Mouse (Mus musculus) monocyte, adult 5-6 weeks (primary cell): Measurements from ENCODE around the gene Tmcc3. TPM values are rescaled to one million over a fixed set of nuclear protein-coding genes. Genes with fewer than 3 reads are reported as not detected.
"Not testable (repeated sequence)": the region's sequence is repeated elsewhere in the genome, so short reads cannot be mapped to it uniquely, and the experiment has no call there.

ENCODE experiments used
- ATAC-seq: fragments of 153-309, 156-312 bp; replicated peaks from 2 replicates; pipeline ENCODE4 v1.8.0; 2017; ENCODE audit warnings: mild to moderate bottlenecking; ENCODE audit not compliant: low TSS enrichment, insufficient number of reproducible peaks, severe bottlenecking, poor library complexity, low FRiP score
- total RNA-seq: library from RNA; stranded (forward); fragments of 200-1000, 200-491, 200-594 nt; gene quantifications from 3 replicates; pipeline ENCODE4 v1.2.3, GENCODE M21; 2017

Gene Tmcc3
- total RNA-seq, 1 experiment from 2014 or later, result 9.3 TPM

DNA sequence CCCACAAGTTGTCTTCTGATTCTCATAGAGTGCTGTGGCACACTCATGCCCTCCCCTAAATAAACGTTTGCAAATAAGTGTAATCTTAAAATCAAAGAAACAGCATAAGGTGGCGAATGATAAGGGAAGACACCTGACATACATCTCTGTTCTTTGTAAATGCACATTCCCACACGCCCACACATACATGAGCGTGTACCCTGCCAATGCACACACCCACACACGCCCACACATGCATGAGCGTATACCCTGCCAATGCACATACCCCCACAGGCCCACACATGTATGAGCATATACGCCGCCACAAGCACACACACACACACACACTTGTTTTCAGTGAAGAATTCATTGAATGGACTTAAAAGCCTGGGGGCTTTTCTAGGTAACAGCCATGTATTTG lies 211.5 kb downstream of the Tmcc3 start:
- ATAC-seq, result no peak

GRCm38 (mm10) chr10:94523711-94524156 lies 212.0 kb downstream of the Tmcc3 start:
- no peak for ATAC-seq

GRCm38 (mm10) chr10:94524966-94525365 lies 213.2 kb downstream of the Tmcc3 start:
- ATAC-seq, result no peak

- ATAC-seq, result no peak
Measured at GRCm38 (mm10) chr10:94525784-94526183, 214.0 kb downstream of the Tmcc3 start.

GRCm38 (mm10) chr10:94526834-94527233 lies 215.1 kb downstream of the Tmcc3 start:
- ATAC-seq, result no peak

GRCm38 (mm10) chr10:94527248-94527647 lies 215.5 kb downstream of the Tmcc3 start:
- ATAC-seq, result no peak

DNA sequence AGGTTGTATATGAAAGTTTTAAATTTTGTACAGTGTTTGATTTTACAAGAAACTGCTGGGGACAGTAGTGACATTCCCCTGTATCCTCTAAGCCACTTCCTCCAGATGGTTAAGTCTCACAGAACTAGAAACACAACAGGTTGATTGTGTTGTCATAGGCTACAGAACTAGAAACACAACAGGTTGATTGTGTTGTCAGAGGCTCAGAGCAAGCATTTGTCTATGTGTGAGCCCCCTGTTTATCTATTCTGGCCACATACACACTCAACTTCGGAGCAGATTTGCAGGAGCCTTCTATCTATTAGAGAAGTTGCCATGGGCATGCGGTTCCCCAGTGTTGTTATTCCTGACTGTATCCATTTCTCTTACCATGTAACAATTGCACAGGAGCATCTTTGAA lies 218.3 kb downstream of the Tmcc3 start:
- no peak for ATAC-seq

GRCm38 (mm10) chr10:94531482-94531881 lies 219.7 kb downstream of the Tmcc3 start:
- ATAC-seq, result no peak

- no peak for ATAC-seq
Measured at GRCm38 (mm10) chr10:94533081-94533724, 221.5 kb downstream of the Tmcc3 start.

DNA sequence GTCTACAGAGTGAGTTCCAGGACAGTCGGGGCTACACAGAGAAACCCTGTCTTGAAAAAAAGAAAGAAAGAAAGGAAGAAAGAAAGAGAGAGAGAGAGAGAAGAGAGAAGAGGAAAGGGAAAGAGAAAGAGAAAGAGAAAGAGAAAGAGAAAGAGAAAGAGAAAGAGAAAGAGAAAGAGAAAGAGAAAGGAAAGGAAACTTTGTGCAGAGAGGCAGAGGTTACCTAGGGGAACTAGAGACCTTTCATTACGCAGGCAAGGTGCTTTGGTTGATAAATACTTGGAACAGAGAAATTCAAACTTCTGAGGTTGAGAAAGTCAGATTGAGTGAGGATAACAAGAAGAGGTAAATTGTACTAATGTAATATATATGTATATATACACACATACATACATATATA lies 226.9 kb downstream of the Tmcc3 start:
- ATAC-seq, result not testable (repeated sequence)

GRCm38 (mm10) chr10:94540241-94540640 lies 228.5 kb downstream of the Tmcc3 start:
- 0 out of 2 replicates have a peak, but pooled peaks have one; percentile 7 for ATAC-seq

- ATAC-seq, result no peak
Measured at GRCm38 (mm10) chr10:94543956-94544355, 232.2 kb downstream of the Tmcc3 start.

DNA sequence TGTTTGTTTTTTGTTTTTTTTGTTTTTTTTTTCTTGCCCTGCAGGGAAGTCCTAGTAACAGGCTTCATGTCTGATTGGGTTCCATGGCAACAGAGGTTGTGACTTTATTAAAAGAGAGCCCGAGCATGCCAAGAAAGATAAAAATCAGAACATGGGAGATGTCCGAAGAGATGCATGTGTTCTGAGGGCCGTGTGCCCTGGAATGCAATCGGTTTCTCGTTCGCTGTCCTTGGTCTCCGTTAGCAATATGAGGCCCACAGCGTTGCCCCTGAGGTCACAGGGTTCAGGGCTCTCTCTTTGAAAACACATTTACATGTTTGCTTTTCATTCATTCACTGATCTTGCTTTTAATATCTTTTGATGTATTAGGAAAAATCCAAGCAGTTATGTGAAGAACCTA lies 233.1 kb downstream of the Tmcc3 start:
- ATAC-seq, result no peak

DNA sequence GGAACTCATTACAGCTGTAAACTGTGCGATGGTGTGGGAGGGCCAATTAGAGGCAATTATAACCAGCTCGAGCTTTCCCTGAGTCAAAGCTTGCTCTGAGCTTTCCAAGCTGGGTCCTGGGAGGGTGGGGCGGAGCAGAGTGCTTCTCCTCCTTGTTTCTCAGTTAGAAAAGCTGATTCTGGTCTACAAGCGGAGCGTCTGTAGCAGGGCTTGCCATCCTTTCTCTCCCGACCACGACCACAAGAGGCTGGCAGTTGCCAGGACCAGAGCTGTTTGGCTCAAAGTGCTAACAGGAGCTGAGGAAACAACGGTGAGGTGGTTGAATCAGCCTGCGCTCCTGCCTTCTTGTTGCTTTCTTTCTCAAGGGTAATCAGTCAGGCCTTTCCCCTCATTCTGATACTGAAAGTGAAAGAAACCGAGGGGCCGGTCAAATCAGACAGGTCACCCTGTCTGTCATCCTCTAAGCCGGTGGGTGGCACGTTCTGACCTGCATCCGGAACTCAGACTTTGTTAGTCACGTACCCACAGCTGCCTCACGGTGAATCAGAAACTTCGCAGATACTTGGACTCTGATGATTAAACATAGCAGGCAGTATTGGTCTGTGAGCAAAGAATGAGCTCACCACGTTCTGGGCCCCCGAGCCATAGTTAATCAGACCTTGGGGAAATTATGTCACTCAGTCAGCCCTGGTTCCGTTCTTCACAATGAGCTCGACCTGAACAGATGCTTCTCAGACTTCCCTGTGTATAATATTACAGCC lies 233.7 kb downstream of the Tmcc3 start:
- peak; percentile 87 for ATAC-seq

GRCm38 (mm10) chr10:94546617-94547016 lies 234.9 kb downstream of the Tmcc3 start:
- ATAC-seq, result no peak

DNA sequence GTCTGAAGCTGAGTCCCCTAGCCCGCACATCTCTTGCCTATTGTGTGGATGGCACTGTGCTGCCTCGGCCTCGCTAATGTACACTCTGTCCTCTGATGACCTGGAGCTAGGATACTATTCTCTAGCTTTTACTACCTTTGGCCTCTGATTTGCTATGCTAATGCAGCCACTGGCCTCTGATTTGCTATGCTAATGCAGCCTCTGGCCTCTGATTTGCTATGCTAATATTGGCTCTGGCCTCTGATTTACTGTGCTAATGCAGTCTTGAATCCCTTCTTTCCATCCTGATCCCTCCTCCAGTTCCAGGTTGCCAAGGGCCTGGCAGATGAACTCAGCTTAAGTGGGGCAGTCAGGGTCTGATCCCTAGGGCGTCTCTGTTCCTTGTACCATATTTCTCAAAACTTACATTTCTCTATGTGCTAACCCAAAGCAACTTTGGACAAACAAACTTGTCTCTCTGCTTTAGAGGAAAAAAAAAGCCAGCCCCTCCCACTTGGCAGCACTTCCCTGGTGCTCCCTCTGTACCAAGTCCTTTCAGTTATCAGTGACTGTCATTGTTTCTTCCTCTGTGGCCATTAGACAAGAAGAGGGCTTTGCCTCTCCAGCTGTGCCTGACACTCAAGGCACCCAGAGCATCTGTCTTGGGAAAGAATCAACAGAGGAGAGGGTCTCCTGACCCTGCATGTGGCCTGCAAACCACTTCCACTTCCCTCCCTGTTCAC lies 237.9 kb downstream of the Tmcc3 start:
- ATAC-seq, result no peak

DNA sequence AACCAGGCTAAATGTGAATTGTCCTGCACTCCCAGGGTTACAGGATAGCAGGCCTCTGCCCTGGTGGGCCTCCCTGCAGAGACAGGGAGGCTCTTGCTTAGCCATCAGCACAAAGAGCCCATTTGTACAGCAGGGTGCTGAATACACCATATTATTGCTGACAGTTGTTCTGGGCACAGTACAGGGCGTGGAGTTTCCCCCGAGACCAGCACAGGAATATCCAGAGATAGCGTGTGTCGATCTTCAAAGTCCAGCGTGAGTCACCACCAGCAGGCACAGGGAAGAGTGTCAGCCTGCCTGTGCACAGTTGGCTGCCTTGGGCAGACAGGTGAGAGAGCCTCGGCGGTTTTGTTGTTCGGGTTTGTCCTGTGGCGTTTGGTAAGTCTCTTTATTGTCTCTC lies 238.9 kb downstream of the Tmcc3 start:
- no peak for ATAC-seq

- no peak for ATAC-seq
Measured at GRCm38 (mm10) chr10:94551065-94551464, 239.3 kb downstream of the Tmcc3 start.

DNA sequence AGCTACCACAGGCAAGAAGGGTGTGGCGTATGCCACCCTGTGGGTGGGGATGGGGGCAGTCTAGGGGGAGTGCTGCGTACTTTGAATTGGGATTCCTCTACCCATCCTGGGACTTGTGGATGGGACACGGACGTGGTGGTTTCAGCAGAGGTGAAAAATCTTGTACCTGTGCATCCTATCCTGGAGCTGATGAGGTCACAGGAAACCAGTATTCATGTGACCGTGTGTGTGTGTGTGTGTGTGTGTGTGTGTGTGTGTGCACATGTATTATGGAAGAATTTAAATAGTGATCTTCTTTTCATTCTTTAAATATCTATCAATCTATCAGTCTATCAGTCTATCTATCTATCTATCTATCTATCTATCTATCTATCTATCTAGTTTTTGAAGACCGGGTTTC lies 239.8 kb downstream of the Tmcc3 start:
- no peak for ATAC-seq
